Mouse (Mus musculus) embryonic facial prominence, embryonic 13.5 days (tissue): ENCODE data around the gene Lrrc27. TPM values are rescaled to one million over a fixed set of nuclear protein-coding genes. Genes with fewer than 3 reads are reported as not detected.

ENCODE experiments used
- ATAC-seq: fragments of 200-750 bp; cut with Nextera tagmentation; 2 replicates; pipeline ENCODE4 v1.8.0; 2017; ENCODE audit warnings: low read depth; ENCODE audit not compliant: insufficient number of reproducible peaks, insufficient read depth, low FRiP score, low TSS enrichment
- H3K27ac ChIP-seq: fragments of 300-500 bp; sonication (generic); 2 replicates; pipeline ENCODE4 v1.5.1; 2015; ENCODE audit warnings: moderate library complexity, mild to moderate bottlenecking, inconsistent platforms
- H3K27me3 ChIP-seq: fragments of 300-500 bp; sonication (generic); 2 replicates; pipeline ENCODE4 v1.6.1; 2015; ENCODE audit warnings: mild to moderate bottlenecking, inconsistent platforms
- H3K36me3 ChIP-seq: fragments of 300-500 bp; sonication (generic); 2 replicates; pipeline ENCODE4 v1.6.1; 2015; ENCODE audit warnings: mild to moderate bottlenecking, inconsistent platforms
- H3K4me1 ChIP-seq: fragments of 300-500 bp; sonication (generic); 2 replicates; pipeline ENCODE4 v1.6.1; 2015; ENCODE audit warnings: inconsistent platforms
- H3K4me2 ChIP-seq: fragments of 300-500 bp; sonication (generic); 2 replicates; pipeline ENCODE4 v1.6.1; 2015; ENCODE audit warnings: moderate library complexity, mild to moderate bottlenecking, inconsistent platforms
- H3K4me3 ChIP-seq: fragments of 300-500 bp; sonication (generic); 2 replicates; pipeline ENCODE4 v1.5.1; 2015; ENCODE audit warnings: mild to moderate bottlenecking, inconsistent platforms
- H3K9ac ChIP-seq: fragments of 300-500 bp; sonication (generic); 2 replicates; pipeline ENCODE4 v1.6.1; 2015; ENCODE audit warnings: mild to moderate bottlenecking, inconsistent platforms
- H3K9me3 ChIP-seq: fragments of 300-500 bp; sonication (generic); 2 replicates; pipeline ENCODE4 v1.6.1; 2016; ENCODE audit warnings: inconsistent platforms
- WGBS: fragments of 180-500 bp; shearing (Covaris S2); methylation state at CpG from one replicate; pipeline ENCODE4 v1.1.7; 2015; ENCODE audit warnings: mixed read lengths; 5-methylcytosine and 5-hydroxymethylcytosine counted together
- polyA plus RNA-seq: library from polyadenylated mRNA; unstranded; fragments of >200 nt; fragmentation: Nextera tagmentation; extraction: Ambion mirVana; gene quantifications from 2 replicates; pipeline ENCODE4 v1.2.1, GENCODE M21; 2015

The Lrrc27 gene
- polyA plus RNA-seq, 1 experiment from 2014 or later, result 2.0 TPM

DNA sequence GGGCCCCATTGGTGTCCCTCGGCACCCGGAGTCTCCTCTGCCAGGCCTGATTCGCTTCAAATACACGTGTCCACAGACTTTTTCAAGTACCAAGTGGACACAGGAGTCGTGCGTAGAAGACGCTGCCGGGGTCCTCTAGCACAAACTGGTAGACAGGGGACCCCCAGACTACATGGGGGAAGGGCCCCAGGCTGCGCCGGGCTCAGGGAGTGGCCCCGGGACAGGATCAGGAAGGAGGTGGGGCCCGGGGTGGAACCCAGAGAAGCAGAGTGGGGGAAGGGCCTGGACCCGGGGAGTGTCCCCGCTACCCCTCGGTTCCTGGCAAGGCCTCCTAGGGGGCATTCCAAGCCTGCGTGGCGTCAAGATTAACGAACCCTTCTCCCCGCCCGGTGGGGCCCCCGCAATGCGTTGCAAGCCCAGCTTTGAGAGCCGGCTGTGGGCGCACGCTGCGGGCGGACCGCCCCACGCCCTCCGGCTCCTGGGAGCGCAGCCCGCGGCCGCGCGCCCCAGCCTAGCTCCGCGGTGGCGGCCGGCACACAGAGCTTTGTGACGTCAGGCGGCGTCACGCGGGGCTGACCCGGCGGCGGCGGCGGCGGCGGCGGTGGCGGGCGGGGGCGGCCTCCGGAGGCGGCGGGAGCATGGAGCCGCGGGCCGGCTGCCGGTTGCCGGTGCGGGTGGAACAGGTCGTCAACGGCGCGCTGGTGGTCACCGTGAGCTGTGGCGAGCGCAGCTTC, 35.3 kb downstream of the Lrrc27 start, which contains the start of gene Pwwp2b:
TSS of gene Pwwp2b (plus strand) at position 602 of the 734 bp plus-strand sequence.
- Histone ChIP-seq H3K9ac (peak within 1 kb of the TSS; percentile 84), H3K27ac (peak within 1 kb of the TSS; percentile 82), H3K4me3 (peak within 1 kb of the TSS; percentile 66), H3K4me2 (peak within 1 kb of the TSS; percentile 92), H3K27me3 (no peaks in the 10 kb centered on the region), H3K9me3 (no peaks in the 10 kb centered on the region), H3K36me3 (no peaks in the 10 kb centered on the region), H3K4me1 (peaks cover 63% of the 10 kb centered on the region)
- under 1% methylated on average over 62 of the region's 72 CpGs for WGBS
- peak; percentile 66 for ATAC-seq

DNA sequence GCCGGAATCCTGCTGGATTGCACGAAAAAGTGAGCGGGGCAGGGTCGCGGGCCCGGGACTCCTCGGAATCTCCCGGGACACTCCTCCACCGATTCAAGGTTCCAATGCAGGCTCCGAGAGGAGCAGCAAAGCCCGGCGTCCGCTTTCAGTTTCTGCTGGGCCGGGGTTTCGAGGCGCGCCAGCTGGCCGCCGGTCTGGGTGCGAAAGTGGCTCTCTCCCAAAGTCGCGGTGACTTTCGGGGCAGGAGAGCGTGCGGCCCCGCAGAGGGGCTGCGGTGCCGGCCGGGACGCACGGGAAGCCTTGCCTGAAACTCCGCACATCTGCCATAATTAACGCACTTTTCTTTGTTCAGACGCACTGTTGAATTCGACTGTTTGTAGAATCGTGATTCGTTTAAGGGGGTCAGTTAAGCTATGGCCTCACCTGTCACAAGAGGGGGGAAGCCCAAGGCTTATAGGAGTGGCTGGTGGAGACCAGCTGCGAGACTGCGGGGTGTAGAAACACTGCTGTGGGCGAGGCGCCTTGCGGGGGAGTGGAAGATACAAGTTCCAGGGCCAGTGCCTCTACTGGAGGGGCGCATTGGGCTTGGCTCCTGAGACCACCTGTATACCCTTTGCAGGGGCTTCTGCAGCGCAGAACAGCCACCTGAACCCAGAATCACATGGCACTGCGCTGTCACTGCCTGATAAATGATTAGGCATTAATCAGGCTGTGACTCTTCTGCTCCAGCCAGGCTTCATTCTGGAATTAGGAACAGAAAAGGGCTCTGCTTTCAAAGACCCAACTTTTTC, 36.0 kb downstream of the Lrrc27 start:
- peaks cover 71% of the 10 kb centered on the region for H3K4me1 ChIP-seq

DNA sequence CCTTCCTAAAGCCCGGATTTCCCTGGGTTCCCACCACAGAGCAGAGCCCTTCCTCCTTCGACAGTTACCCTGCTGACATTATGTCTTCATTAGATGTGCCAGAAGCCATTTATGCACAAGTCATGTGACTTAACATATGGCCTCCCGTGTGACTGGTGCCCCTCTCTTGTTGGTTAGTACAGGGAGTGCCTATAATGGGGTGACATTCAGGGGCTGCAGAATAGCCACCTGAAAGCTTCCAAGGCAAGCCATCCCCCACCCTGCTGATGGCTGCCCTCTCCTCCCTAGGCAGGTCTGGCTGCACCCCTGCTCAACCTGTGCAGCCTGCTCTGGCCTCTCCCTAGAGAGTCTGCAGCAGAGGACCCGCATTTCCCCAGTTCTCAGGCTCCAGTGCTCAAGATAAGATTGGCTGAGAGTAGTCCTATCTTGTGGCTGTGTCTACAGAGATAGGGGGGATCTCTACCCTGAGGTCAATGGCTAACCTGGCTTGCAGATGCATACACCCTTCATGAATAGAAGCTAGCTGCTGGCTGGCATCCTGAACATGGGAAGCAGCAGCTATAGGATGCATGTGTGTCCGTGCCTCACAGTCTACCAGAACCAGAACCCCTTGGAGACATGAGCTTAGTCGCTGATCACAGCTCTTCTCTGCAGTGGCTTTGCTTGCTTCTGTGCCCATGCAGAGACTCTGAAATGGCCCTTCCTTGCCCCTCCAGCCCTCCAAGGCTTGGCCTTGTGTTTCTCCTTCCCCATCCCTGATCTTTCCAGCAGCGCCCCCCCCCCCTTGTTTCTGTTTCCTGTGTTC, 36.8 kb downstream of the Lrrc27 start:
- H3K4me1 ChIP-seq, result peaks cover 74% of the 10 kb centered on the region
- H3K4me3 ChIP-seq, result peak overlapping the region; percentile 66
- ATAC-seq, result no peak
- H3K27me3 ChIP-seq, result no peaks in the 10 kb centered on the region
- H3K36me3 ChIP-seq, result peaks cover under 1% of the 10 kb centered on the region; the same call in 1 of the 2 replicates
- 33% methylated on average over 7 of the region's 7 CpGs for WGBS
- peak overlapping the region; percentile 92 for H3K4me2 ChIP-seq
- H3K9ac ChIP-seq, result peak overlapping the region; percentile 84
- H3K9me3 ChIP-seq, result no peaks in the 10 kb centered on the region
- peak overlapping the region; percentile 82 for H3K27ac ChIP-seq

More for the DNA sequence above, 36.0 kb downstream of the Lrrc27 start:
- peak overlapping the region; percentile 92 for H3K4me2 ChIP-seq
- H3K36me3 ChIP-seq, result no peaks in the 10 kb centered on the region
- peak overlapping the region; percentile 66 for H3K4me3 ChIP-seq
- H3K9ac ChIP-seq, result peak overlapping the region; percentile 84
- no peaks in the 10 kb centered on the region for H3K27me3 ChIP-seq
- no peaks in the 10 kb centered on the region for H3K9me3 ChIP-seq
- no peak for ATAC-seq
- 1% methylated on average over 45 of the region's 45 CpGs for WGBS
- H3K27ac ChIP-seq, result peak overlapping the region; percentile 82

DNA sequence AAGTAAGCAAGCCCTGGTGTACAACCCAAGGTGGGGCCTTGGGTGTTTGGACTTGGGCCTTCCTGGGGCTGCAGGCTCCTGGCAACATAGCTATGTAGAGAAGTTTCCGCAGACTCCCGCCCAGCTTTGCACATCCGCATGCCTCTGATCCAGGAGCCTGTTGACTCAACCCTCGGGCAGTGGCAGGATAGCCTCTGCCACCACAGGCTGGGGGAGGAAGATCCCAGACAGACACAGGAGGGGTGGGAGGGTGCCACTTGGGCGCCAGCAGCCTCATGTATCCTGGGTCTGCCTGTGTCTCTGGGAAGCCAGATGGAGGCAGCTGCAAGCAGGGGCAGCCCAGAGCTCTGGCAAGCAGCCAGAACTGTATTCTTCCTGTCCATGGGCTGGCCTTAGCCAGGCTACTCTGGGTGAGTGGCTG, 39.1 kb downstream of the Lrrc27 start:
- ATAC-seq, result no peak

DNA sequence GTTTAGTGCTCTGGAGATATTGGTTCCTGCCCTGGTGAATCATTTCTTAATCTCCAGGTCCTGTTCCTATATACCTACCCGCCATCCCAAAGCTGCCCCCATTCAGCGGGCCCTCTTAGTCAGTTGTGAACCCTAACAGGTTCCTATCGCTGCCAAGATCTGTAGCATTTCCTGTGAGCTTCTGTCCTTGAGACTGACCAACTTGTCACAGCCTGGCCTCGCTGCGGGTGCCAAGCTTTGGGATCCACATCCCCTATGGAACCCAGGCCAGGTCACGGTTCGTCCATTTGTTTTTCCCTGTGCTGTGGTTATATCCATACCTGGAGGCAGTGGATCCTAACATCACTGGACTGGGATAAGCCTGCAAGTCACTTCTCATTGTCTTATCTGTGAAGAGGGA, 39.8 kb downstream of the Lrrc27 start:
- Histone ChIP-seq H3K27me3 (no peaks in the 10 kb centered on the region), H3K4me3 (no peak overlapping the region), H3K9me3 (no peaks in the 10 kb centered on the region), H3K27ac (peak overlapping the region; percentile 41; the same call in 1 of the 2 replicates), H3K4me1 (peaks cover 62% of the 10 kb centered on the region), H3K9ac (no peak overlapping the region), H3K36me3 (peaks cover 30% of the 10 kb centered on the region), H3K4me2 (no peak overlapping the region)
- WGBS, result 89% methylated on average over 7 of the region's 7 CpGs
- no peak for ATAC-seq

More for the DNA sequence above, 39.1 kb downstream of the Lrrc27 start:
- Histone ChIP-seq H3K9ac (peak overlapping the region; percentile 49; the same call in 1 of the 2 replicates), H3K27me3 (no peaks in the 10 kb centered on the region), H3K27ac (peak overlapping the region; percentile 41), H3K4me3 (no peak overlapping the region), H3K4me1 (peaks cover 69% of the 10 kb centered on the region), H3K9me3 (no peaks in the 10 kb centered on the region), H3K4me2 (no peak overlapping the region), H3K36me3 (peaks cover 23% of the 10 kb centered on the region)
- 64% methylated on average over 5 of the region's 5 CpGs for WGBS

DNA sequence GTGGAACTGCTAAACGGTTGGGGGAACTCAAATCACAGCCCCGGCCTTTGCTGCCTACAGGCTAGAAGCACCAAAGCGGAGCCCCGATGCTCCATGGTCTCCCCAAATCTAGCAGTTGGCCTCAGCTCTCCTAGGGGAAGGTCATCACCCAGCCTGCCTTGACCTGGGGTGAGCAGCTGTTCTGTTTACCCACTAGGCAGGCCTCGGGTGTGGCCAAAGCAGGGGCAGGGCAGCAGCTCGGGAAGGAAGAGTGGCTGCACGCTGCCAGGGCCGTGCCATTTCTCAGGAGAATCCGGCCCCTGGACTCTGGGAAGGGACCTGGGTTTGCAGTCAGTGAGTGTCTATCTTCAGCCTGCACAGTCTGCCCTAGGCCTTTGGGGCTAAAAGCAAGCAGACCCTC, 40.2 kb downstream of the Lrrc27 start:
- H3K27ac ChIP-seq, result peak overlapping the region; percentile 55; the same call in 1 of the 2 replicates
- H3K4me3 ChIP-seq, result no peak overlapping the region
- no peaks in the 10 kb centered on the region for H3K27me3 ChIP-seq
- no peak overlapping the region for H3K9ac ChIP-seq
- 70% methylated on average over 9 of the region's 9 CpGs for WGBS
- H3K36me3 ChIP-seq, result peaks cover 33% of the 10 kb centered on the region
- H3K4me2 ChIP-seq, result no peak overlapping the region
- ATAC-seq, result no peak
- no peaks in the 10 kb centered on the region for H3K9me3 ChIP-seq
- H3K4me1 ChIP-seq, result peaks cover 61% of the 10 kb centered on the region

DNA sequence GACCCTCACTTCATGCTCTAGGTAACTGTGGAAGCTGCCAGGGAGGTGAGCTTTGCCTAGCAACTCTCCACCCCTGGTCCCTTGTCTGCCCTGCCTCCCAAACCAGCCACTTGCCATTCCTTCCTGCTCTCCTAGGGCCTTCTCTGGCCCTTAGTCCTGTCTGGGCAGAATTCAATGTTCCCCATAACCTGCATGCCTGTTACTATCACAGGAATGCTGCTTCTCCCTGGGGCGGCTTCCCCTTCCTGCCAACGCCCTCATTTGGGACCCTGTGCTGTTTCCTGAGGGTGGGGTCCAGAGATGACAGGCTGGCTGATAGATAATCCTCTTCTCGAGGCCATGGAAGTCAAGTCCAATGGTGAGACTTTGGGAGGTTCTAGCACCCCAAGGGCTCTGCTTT, 40.7 kb downstream of the Lrrc27 start:
- H3K27me3 ChIP-seq, result no peaks in the 10 kb centered on the region
- 67% methylated on average over 3 of the region's 3 CpGs for WGBS
- no peak for ATAC-seq
- no peak overlapping the region for H3K4me3 ChIP-seq
- H3K9ac ChIP-seq, result no peak overlapping the region
- H3K4me1 ChIP-seq, result peaks cover 63% of the 10 kb centered on the region
- H3K36me3 ChIP-seq, result peaks cover 38% of the 10 kb centered on the region
- H3K4me2 ChIP-seq, result no peak overlapping the region
- H3K9me3 ChIP-seq, result no peaks in the 10 kb centered on the region
- H3K27ac ChIP-seq, result peak overlapping the region; percentile 55; the same call in 1 of the 2 replicates

DNA sequence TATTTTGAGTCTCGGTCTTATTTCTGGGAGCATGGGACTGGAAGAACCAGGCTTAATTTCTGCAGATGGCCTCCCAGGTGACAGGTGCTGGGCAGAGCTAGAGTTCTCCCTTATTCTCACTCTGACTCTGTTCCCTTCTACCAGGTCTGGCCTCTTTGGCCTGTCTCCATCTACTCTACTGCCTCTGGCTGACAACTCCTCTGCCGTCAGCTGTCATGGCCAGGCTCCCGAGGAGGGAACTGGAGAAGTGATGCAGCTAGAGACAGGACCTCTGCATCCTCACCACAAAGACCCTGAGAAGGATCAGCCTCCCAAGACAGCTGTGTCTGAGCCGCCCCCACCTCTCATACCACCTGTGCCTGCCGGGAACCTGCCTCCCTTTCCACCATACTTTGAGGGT, 41.8 kb downstream of the Lrrc27 start:
- Histone ChIP-seq H3K9me3 (no peaks in the 10 kb centered on the region), H3K27me3 (no peaks in the 10 kb centered on the region), H3K4me2 (no peak overlapping the region), H3K4me1 (peaks cover 59% of the 10 kb centered on the region), H3K4me3 (no peak overlapping the region), H3K36me3 (peaks cover 49% of the 10 kb centered on the region), H3K9ac (no peak overlapping the region), H3K27ac (no peak overlapping the region)
- 84% methylated on average over 5 of the region's 5 CpGs for WGBS
- ATAC-seq, result no peak

DNA sequence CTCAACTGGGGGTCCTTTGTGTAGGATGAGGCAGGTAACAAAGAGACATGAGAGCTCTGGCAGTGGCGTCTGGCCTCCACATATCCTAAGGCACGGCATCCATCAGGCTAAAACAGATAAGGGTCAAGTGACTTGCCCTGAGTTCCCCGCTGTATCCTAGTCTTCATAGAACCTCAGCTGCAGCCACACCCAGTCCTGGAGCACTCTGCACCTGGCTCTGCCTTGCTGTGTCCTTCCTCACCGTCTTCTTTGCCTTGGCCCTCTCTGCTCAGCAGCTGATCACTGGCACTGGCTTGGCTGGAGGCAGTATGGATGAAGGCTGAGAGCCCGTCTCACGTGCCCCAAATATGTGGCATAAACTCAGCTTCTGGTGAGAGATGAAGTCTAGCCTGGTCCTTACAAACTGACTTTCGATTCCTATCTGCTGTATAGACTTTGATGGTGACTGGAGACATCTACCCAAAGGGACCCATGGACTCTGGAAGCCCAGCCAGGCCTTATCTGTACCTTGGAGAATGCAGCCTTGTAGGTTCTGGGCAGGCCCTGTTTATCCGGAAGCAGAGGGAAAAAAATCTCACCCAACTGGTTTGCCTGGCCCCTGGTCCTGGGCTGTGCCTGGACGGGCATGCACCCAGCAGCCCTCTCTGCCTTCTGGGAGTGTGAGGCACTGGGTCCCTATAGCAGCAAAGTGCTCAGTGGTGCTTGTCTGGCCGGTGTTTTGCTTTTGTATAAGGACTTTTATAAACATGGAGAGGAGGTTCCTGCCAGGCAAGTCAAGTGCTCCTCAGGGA, 45.2 kb downstream of the Lrrc27 start:
- H3K9ac ChIP-seq, result no peak overlapping the region
- no peak overlapping the region for H3K4me3 ChIP-seq
- H3K27me3 ChIP-seq, result no peaks in the 10 kb centered on the region
- no peak overlapping the region for H3K4me2 ChIP-seq
- WGBS, result 60% methylated on average over 10 of the region's 10 CpGs
- peak overlapping the region; percentile 72 for H3K27ac ChIP-seq
- ATAC-seq, result no peak
- peaks cover 27% of the 10 kb centered on the region for H3K4me1 ChIP-seq
- no peaks in the 10 kb centered on the region for H3K9me3 ChIP-seq
- H3K36me3 ChIP-seq, result peaks cover 69% of the 10 kb centered on the region

DNA sequence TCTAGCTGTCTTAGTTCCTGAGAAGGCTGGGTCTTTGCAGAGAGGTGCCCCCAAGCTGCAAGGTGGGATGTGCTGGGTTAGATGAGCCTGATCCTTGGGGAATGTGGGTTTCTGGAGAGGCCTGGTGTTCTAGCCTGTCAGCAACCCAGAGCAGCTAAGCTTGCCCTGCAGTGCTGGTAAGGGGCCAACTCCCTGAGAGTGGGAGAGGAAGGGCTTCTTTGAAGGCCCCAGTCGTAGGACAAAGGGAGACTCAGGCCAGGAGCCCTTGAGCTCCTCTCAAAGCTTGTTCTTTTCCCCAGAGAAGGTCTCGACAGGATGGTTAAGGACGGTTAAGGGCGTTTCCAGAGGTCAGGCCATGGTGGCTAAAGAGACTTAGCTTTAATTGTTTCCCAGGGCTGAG, 51.5 kb downstream of the Lrrc27 start:
- Histone ChIP-seq H3K27ac (peak overlapping the region; percentile 11; the same call in 1 of the 2 replicates), H3K4me2 (no peak overlapping the region), H3K27me3 (no peaks in the 10 kb centered on the region), H3K36me3 (peaks cover 52% of the 10 kb centered on the region), H3K9ac (peak overlapping the region; percentile 12; the same call in 1 of the 2 replicates), H3K4me3 (no peak overlapping the region), H3K9me3 (no peaks in the 10 kb centered on the region), H3K4me1 (peaks cover 34% of the 10 kb centered on the region)
- no peak for ATAC-seq
- 20% methylated on average over 4 of the region's 4 CpGs for WGBS
